In the genomic region with DNA sequence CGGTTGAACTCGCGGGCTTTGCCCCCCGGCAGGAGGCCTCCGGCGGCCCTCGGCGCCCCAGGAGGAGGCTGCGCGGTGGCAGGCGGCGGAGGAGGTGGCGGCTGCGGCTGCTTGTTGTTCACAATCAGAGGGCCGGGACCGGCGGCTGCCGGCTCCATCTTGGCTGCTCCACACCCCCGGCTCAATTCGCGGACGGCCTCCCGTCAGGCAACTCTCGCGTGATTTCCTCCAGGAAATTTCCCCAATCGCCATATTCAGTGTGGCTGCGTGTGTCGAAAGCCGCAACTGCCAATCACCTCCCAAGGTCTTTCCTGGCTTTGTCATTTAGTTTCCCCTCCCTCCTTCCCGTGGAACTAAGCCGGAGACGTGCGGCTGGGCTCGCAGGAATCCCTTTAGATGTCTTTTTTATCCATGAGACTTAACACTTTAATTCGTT, we compare ENCODE assay signal across 8 mouse cellular contexts. TPM values are rescaled to one million over a fixed set of nuclear protein-coding genes. Genes with fewer than 3 reads are reported as not detected.
DNase-seq lines count a peak whose midpoint lies in the region; ATAC-seq and TF ChIP-seq lines count a peak whose summit lies in the region.

Strip1 (minus strand) TSS at position 172 of the 436 bp plus-strand sequence.

- peak within 1 kb of the TSS; percentile 83 for H3K4me3 ChIP-seq in embryonic facial prominence, embryonic 14.5 days (ENCODE audit: low read depth, low read length)
- H3K4me3 ChIP-seq in heart, adult 2 months: peak within 1 kb of the TSS; percentile 92
- peak within 1 kb of the TSS; percentile 98 for H3K4me3 ChIP-seq in limb, embryonic 13.5 days
- peak within 1 kb of the TSS; percentile 97 for H3K4me3 ChIP-seq in midbrain, embryonic 16.5 days (ENCODE audit: low read depth, low read length)

- peak within 1 kb of the TSS; percentile 85 for H3K4me2 ChIP-seq in embryonic facial prominence, embryonic 14.5 days (ENCODE audit: low read depth, low read length)
- H3K4me2 ChIP-seq in limb, embryonic 13.5 days (replicated peaks): peak within 1 kb of the TSS; percentile 84
- peak within 1 kb of the TSS; percentile 74 for H3K4me2 ChIP-seq in midbrain, embryonic 16.5 days (ENCODE audit: low read length)

- peaks cover 17% of the 10 kb centered on the region for H3K36me3 ChIP-seq in embryonic facial prominence, embryonic 14.5 days (ENCODE audit: control insufficient read depth, insufficient read depth, low read length)
- peaks cover 2% of the 10 kb centered on the region; the same call in 1 of the 2 replicates for H3K36me3 ChIP-seq in heart, adult 2 months (ENCODE audit: control insufficient read depth, insufficient read depth, low read length)
- H3K36me3 ChIP-seq in limb, embryonic 13.5 days: peaks cover 24% of the 10 kb centered on the region
- peaks cover 9% of the 10 kb centered on the region; the same call in 1 of the 2 replicates for H3K36me3 ChIP-seq in midbrain, embryonic 16.5 days (ENCODE audit: control insufficient read depth, insufficient read depth, low read length)

- no peaks in the 10 kb centered on the region for H3K79me2 ChIP-seq in heart, adult 2 months (replicated peaks; ENCODE audit: control insufficient read depth, insufficient read depth, low read length)

- TF ChIP-seq POLR2A in heart, adult 2 months (IDR thresholded peaks at IDR 0.05; ENCODE audit: insufficient read depth, low read depth, low read length): peak; percentile 95

- intact Hi-C loops in heart, adult 2 months (cut with DNase I): no loop called here

- H3K9ac ChIP-seq in embryonic facial prominence, embryonic 14.5 days (ENCODE audit: low read depth, low read length): peak within 1 kb of the TSS; percentile 93
- peak within 1 kb of the TSS; percentile 100 for H3K9ac ChIP-seq in heart, adult 2 months (ENCODE audit: low read depth, low read length)
- peak within 1 kb of the TSS; percentile 98 for H3K9ac ChIP-seq in limb, embryonic 13.5 days
- peak within 1 kb of the TSS; percentile 100 for H3K9ac ChIP-seq in midbrain, embryonic 16.5 days (ENCODE audit: low read depth, low read length)

- no peak for TF ChIP-seq CTCF in heart, adult 2 months (IDR thresholded peaks at IDR 0.05)

- peak; percentile 98 for ATAC-seq in embryonic facial prominence, embryonic 14.5 days (ENCODE audit: low read depth)
- ATAC-seq in limb, embryonic 13.5 days (ENCODE audit: low FRiP score, low read depth): peak; percentile 95
- peak; percentile 95 for ATAC-seq in midbrain, embryonic 16.5 days

- no peaks in the 10 kb centered on the region for H3K27me3 ChIP-seq in embryonic facial prominence, embryonic 14.5 days (replicated peaks; ENCODE audit: control insufficient read depth, insufficient read depth, low read length)
- no peaks in the 10 kb centered on the region for H3K27me3 ChIP-seq in heart, adult 2 months (ENCODE audit: control insufficient read depth, insufficient read depth, low read length)
- H3K27me3 ChIP-seq in limb, embryonic 13.5 days: no peaks in the 10 kb centered on the region
- H3K27me3 ChIP-seq in midbrain, embryonic 16.5 days (ENCODE audit: control insufficient read depth, insufficient read depth, low read depth, low read length): no peaks in the 10 kb centered on the region

- peaks cover 6% of the 10 kb centered on the region for H3K4me1 ChIP-seq in embryonic facial prominence, embryonic 14.5 days (ENCODE audit: control insufficient read depth, insufficient read depth, low read length)
- H3K4me1 ChIP-seq in heart, adult 2 months (ENCODE audit: control insufficient read depth, insufficient read depth, low read length): peaks cover 5% of the 10 kb centered on the region
- H3K4me1 ChIP-seq in limb, embryonic 13.5 days: peaks cover 11% of the 10 kb centered on the region
- H3K4me1 ChIP-seq in midbrain, embryonic 16.5 days (ENCODE audit: control insufficient read depth, insufficient read depth, low read length): peaks cover 16% of the 10 kb centered on the region

- peak; percentile 99 for DNase-seq in 3T3-L1 (ENCODE audit: low read depth, low spot score)
- DNase-seq in adrenal gland, postnatal 4 days (ENCODE audit: low spot score in 2 of 2): peak; percentile 80 to 85
- DNase-seq in embryonic facial prominence, embryonic 14.5 days (ENCODE audit: low spot score): peak; percentile 98
- peak; percentile 92 to 95 for DNase-seq in heart, adult 2 months
- peak; percentile 94 for DNase-seq in kidney, adult 8-10 months
- DNase-seq in spleen, postnatal 10 days (ENCODE audit: low spot score in 2 of 2): peak; percentile 85 to 93

- no peaks in the 10 kb centered on the region for H3K9me3 ChIP-seq in embryonic facial prominence, embryonic 14.5 days (ENCODE audit: control insufficient read depth, low read length)
- H3K9me3 ChIP-seq in limb, embryonic 13.5 days: no peaks in the 10 kb centered on the region
- no peaks in the 10 kb centered on the region for H3K9me3 ChIP-seq in midbrain, embryonic 16.5 days (replicated peaks; ENCODE audit: control insufficient read depth, low read length, poor library complexity, severe bottlenecking)

- peak within 1 kb of the TSS; percentile 91 for H3K27ac ChIP-seq in embryonic facial prominence, embryonic 14.5 days (replicated peaks; ENCODE audit: low read depth, low read length)
- H3K27ac ChIP-seq in heart, adult 2 months: peak within 1 kb of the TSS; percentile 97
- peak within 1 kb of the TSS; percentile 93 for H3K27ac ChIP-seq in limb, embryonic 13.5 days
- peak within 1 kb of the TSS; percentile 99 for H3K27ac ChIP-seq in midbrain, embryonic 16.5 days (ENCODE audit: low read length)

- WGBS in embryonic facial prominence, embryonic 14.5 days: under 1% methylated on average over 22 of the region's 35 CpGs
- WGBS in heart, adult 2 months: under 1% methylated on average over 35 of the region's 35 CpGs
- WGBS in limb, embryonic 13.5 days: under 1% methylated on average over 35 of the region's 35 CpGs
- WGBS in midbrain, embryonic 16.5 days: 0% methylated on average over 35 of the region's 35 CpGs

- TF ChIP-seq EP300 in heart, adult 2 months (IDR thresholded peaks at IDR 0.05; ENCODE audit: insufficient read depth, low read depth, low read length): 0 out of 2 replicates have a peak, but pooled peaks have one; percentile 28

RNA-seq across cellular contexts. Expression of gene Strip1, which starts in this region (rescaled TPM):
- 10 to 100 TPM; 35.8 to 40.4 TPM for total RNA-seq in adrenal gland, postnatal 4 days (2021)
- polyA plus RNA-seq in embryonic facial prominence, embryonic 14.5 days (2014; fragmentation: Nextera tagmentation; extraction: Ambion mirVana): 53.7 and 59.7 TPM in 2 replicates
- 10 to 100 TPM; 19.9 to 21.2 TPM for total RNA-seq in heart, adult 2 months (2021)
- 35.1 and 46.6 TPM in 2 replicates for polyA plus RNA-seq in heart, adult 2 months (2012; rRNA removed)
- polyA plus RNA-seq in limb, embryonic 13.5 days (2015; fragmentation: Nextera tagmentation; extraction: Ambion mirVana): 62.5 and 68.4 TPM in 2 replicates
- polyA plus RNA-seq in midbrain, embryonic 16.5 days (2015; fragmentation: Nextera tagmentation; extraction: Ambion mirVana): 154 and 160 TPM in 2 replicates

Comparison
In these comparisons a context has a peak if more than half of its experiments do, and no peak if none do; other contexts are left out.
1. Peak in every context shown above with its lines: DNase-seq, ATAC-seq, H3K4me3 ChIP-seq and H3K27ac ChIP-seq.